Mouse (Mus musculus): ENCODE results near the gene Peg12. TPM values are rescaled to one million over a fixed set of nuclear protein-coding genes. Genes with fewer than 3 reads are reported as not detected.

Peg12 gene
- total RNA-seq, 2 experiments from 2014 or later = 13.1 to 14.2 TPM

Other genes starting within 250 kb of the Peg12 start
- gene Ndn, start 117.9 kb downstream of the Peg12 start, total RNA-seq (2021) = 100 to 1,000 TPM; 140 to 188 TPM
- gene Magel2, start 87.5 kb downstream of the Peg12 start, total RNA-seq (2021) = 10 to 100 TPM; 10.6 to 14.3 TPM
- gene Mkrn3, start 44.4 kb downstream of the Peg12 start, total RNA-seq (2021) = 1 to 10 TPM; 2.2 to 2.9 TPM

Measured in gastrocnemius, postnatal 4 days (tissue).